Mouse (Mus musculus) forebrain, embryonic 16.5 days (tissue): ENCODE data around the gene Mrpl37. TPM values are rescaled to one million over a fixed set of nuclear protein-coding genes. Genes with fewer than 3 reads are reported as not detected.

Experiments
- ATAC-seq: fragments of 200-750 bp; cut with Nextera tagmentation; 2 replicates; pipeline ENCODE4 v1.8.0; 2017; ENCODE audit warnings: mild to moderate bottlenecking, moderate library complexity
- H3K27ac ChIP-seq: fragments of 300-500 bp; sonication (generic); 2 replicates; pipeline ENCODE4 v1.5.1; 2014; ENCODE audit warnings: low read length, control low read depth
- H3K27me3 ChIP-seq: fragments of 300-500 bp; sonication (generic); replicated peaks from 2 replicates; pipeline ENCODE4 v1.6.1; 2014; ENCODE audit warnings: low read length; ENCODE audit not compliant: control insufficient read depth, insufficient read depth
- H3K36me3 ChIP-seq: fragments of 300-500 bp; sonication (generic); 2 replicates; pipeline ENCODE4 v1.6.1; 2014; ENCODE audit not compliant: control insufficient read depth, insufficient read depth
- H3K4me1 ChIP-seq: fragments of 300-500 bp; sonication (generic); replicated peaks from 2 replicates; pipeline ENCODE4 v1.6.1; 2014; ENCODE audit warnings: low read length; ENCODE audit not compliant: control insufficient read depth, insufficient read depth
- H3K4me2 ChIP-seq: fragments of 300-500 bp; sonication (generic); 2 replicates; pipeline ENCODE4 v1.6.1; 2014; ENCODE audit warnings: mild to moderate bottlenecking, low read length, control low read depth
- H3K4me3 ChIP-seq: fragments of 300-500 bp; sonication (generic); replicated peaks from 2 replicates; pipeline ENCODE4 v1.5.1; 2014; ENCODE audit warnings: mild to moderate bottlenecking, low read length, control low read depth
- H3K9ac ChIP-seq: fragments of 300-500 bp; sonication (generic); replicated peaks from 2 replicates; pipeline ENCODE4 v1.6.1; 2014; ENCODE audit warnings: low read depth, low read length, control low read depth
- H3K9me3 ChIP-seq: fragments of 300-500 bp; sonication (generic); 2 replicates; pipeline ENCODE4 v1.6.1; 2016; ENCODE audit warnings: low read length; ENCODE audit not compliant: control insufficient read depth
- WGBS: fragments of 180-500 bp; shearing (Covaris S2); extraction: QIAGEN DNeasy Blood & Tissue Kit; methylation state at CpG from one replicate; pipeline ENCODE4 v1.1.7; 2014; 5-methylcytosine and 5-hydroxymethylcytosine counted together
- polyA plus RNA-seq: library from polyadenylated mRNA; unstranded; fragments of >200 nt; fragmentation: Nextera tagmentation; extraction: Ambion mirVana; gene quantifications from 2 replicates; pipeline ENCODE4 v1.2.1, GENCODE M21; 2015

Mrpl37 gene
- polyA plus RNA-seq, 1 experiment from 2014 or later = 90.5 TPM

DNA sequence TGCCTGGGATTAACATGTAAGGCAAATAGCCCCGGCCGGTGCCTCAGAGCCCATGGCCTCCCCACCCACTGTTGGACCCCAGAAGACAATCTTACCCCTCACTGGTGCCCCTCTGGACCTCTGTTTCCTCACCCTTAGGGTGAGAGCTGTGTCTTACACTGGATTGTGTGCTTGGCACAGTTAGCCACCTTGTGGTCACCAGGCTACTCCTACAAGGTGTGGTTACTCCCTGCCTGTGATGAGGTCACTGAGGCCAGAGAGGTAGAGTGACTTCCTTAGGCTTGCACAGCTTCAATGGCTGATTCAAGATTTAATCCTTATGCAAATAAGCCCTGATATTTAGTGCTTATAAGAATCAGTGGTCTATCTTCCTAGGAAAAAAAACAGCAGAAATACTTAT lies 29.7 kb downstream of the Mrpl37 start:
- ATAC-seq = no peak
- Histone ChIP-seq H3K4me3 (no peak overlapping the region), H3K9ac (no peak overlapping the region), H3K27ac (no peak overlapping the region), H3K4me1 (0 out of 2 replicates have a peak, but pooled peaks cover 2% of the 10 kb centered on the region), H3K27me3 (no peaks in the 10 kb centered on the region), H3K4me2 (no peak overlapping the region), H3K9me3 (no peaks in the 10 kb centered on the region), H3K36me3 (peaks cover 8% of the 10 kb centered on the region)
- WGBS = 96% methylated on average over 2 of the region's 2 CpGs

GRCm38 (mm10) chr4:107035689-107036088 lies 31.0 kb downstream of the Mrpl37 start:
- 0 out of 2 replicates have a peak, but pooled peaks cover 2% of the 10 kb centered on the region for H3K4me1 ChIP-seq
- H3K4me3 ChIP-seq = no peak overlapping the region
- H3K4me2 ChIP-seq = no peak overlapping the region
- H3K9me3 ChIP-seq = no peaks in the 10 kb centered on the region
- no peak overlapping the region for H3K27ac ChIP-seq
- H3K27me3 ChIP-seq = no peaks in the 10 kb centered on the region
- ATAC-seq = no peak
- no peaks in the 10 kb centered on the region; the same call in 1 of the 2 replicates for H3K36me3 ChIP-seq
- no peak overlapping the region for H3K9ac ChIP-seq
- 94% methylated on average over 4 of the region's 4 CpGs for WGBS

DNA sequence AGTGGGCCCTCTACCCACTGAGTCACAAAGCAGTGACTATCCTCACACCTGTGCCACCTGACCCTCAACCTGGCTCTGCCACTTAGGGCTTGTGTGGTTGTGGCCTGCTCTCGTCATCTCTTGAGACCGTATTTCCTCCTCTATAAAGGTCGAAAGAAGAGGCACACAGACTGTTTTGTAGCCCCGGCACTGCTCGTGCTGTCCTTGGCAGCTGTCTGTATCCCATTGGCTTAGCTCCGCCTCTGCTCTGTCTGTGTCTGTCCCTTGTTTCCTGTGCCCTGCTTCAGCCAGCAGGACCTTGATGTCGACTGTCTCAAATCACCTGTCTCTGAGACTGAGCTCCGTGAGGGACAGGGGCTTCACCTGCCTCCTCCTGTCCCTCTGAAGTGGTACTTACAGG lies 40.2 kb downstream of the Mrpl37 start:
- Histone ChIP-seq H3K27ac (no peak overlapping the region), H3K27me3 (no peaks in the 10 kb centered on the region), H3K9ac (no peak overlapping the region), H3K9me3 (no peaks in the 10 kb centered on the region), H3K4me2 (no peak overlapping the region), H3K36me3 (no peaks in the 10 kb centered on the region), H3K4me3 (no peak overlapping the region), H3K4me1 (peaks cover 10% of the 10 kb centered on the region)
- WGBS = 63% methylated on average over 8 of the region's 8 CpGs
- no peak for ATAC-seq

GRCm38 (mm10) chr4:107025369-107025768 lies 41.3 kb downstream of the Mrpl37 start:
- no peaks in the 10 kb centered on the region for H3K27me3 ChIP-seq
- H3K9me3 ChIP-seq = no peaks in the 10 kb centered on the region
- no peaks in the 10 kb centered on the region for H3K36me3 ChIP-seq
- H3K9ac ChIP-seq = no peak overlapping the region
- H3K4me2 ChIP-seq = no peak overlapping the region
- peak; percentile 57 for ATAC-seq
- H3K4me1 ChIP-seq = peaks cover 10% of the 10 kb centered on the region
- no peak overlapping the region for H3K27ac ChIP-seq
- 6% methylated on average over 5 of the region's 5 CpGs for WGBS
- no peak overlapping the region for H3K4me3 ChIP-seq

DNA sequence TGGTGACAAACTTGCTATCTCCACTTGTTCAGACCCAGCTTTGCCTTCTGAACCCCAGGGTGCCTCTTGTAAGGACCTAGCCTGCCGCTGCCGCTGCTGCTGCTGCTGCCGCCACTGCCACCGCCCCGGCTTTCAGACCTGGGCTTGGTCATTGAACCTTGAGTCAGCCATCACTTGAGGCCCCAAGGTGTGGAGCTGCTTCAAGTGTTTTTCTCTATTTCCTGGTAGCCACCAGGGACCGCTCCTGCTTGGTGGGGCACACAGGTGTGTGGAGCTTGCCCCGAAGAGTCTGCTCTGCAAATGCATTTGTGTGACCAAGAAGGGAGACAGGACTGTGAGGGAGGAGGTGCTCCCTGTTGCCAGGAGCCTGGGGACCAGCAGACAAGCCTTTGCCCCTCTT lies 41.8 kb downstream of the Mrpl37 start:
- Histone ChIP-seq H3K27ac (no peak overlapping the region), H3K4me3 (no peak overlapping the region), H3K4me2 (no peak overlapping the region), H3K9me3 (no peaks in the 10 kb centered on the region), H3K36me3 (no peaks in the 10 kb centered on the region), H3K27me3 (no peaks in the 10 kb centered on the region), H3K4me1 (peaks cover 12% of the 10 kb centered on the region), H3K9ac (no peak overlapping the region)
- WGBS = 58% methylated on average over 7 of the region's 7 CpGs
- peak; percentile 8; the same call in 1 of the 2 replicates for ATAC-seq

DNA sequence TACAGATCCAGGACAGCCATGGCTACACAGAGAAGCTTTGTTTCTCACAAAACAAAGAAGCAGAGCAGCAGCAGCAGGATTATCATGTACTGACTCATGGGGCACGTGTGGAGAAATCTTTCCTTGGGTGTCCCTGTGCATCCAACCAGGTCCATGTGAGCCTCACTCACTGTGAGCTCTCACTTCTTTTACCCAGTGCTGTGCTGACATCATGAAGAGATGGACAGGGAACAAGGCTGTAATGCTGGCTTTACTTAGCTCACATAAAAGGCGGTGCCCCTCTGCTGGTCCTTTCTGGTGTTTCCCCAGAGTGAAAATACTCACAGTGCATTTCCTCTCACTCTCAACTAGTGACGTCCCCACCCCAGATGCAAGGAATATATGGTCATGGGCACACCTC lies 45.2 kb downstream of the Mrpl37 start:
- Histone ChIP-seq H3K4me1 (peaks cover 34% of the 10 kb centered on the region), H3K9ac (no peak overlapping the region), H3K4me3 (no peak overlapping the region), H3K27me3 (no peaks in the 10 kb centered on the region), H3K27ac (no peak overlapping the region), H3K9me3 (no peaks in the 10 kb centered on the region), H3K4me2 (no peak overlapping the region), H3K36me3 (no peaks in the 10 kb centered on the region)
- ATAC-seq = no peak
- WGBS = 65% methylated on average over 3 of the region's 3 CpGs

- Histone ChIP-seq H3K4me3 (no peak overlapping the region), H3K9me3 (no peaks in the 10 kb centered on the region), H3K9ac (no peak overlapping the region), H3K27ac (no peak overlapping the region), H3K36me3 (no peaks in the 10 kb centered on the region), H3K4me1 (peaks cover 43% of the 10 kb centered on the region), H3K27me3 (no peaks in the 10 kb centered on the region), H3K4me2 (no peak overlapping the region)
- 74% methylated on average over 5 of the region's 5 CpGs for WGBS
- no peak for ATAC-seq
These were observed 46.2 kb downstream of the Mrpl37 start for GRCm38 (mm10) chr4:107020287-107021000.

DNA sequence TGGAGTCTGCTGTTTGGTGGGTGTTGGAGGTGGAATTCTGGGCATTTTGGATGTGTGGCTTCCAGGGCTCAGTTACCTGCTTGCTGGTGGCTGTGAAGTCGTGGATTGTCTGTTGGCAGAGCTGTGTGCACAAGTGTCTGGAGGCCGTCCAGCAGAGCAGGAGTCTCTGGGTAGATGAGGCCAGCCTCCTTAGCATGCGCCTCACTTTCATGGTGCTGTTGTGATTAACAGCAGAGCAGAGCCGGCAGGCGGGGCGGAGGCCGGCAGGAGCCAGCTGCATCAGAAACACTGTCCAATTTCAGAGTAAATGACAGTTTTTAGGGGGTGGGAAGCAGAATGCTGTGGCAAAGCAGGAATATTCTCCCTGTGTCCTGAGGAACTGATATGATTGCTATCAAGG lies 47.6 kb downstream of the Mrpl37 start:
- Histone ChIP-seq H3K4me1 (peaks cover 35% of the 10 kb centered on the region), H3K36me3 (no peaks in the 10 kb centered on the region), H3K9me3 (no peaks in the 10 kb centered on the region), H3K4me2 (no peak overlapping the region), H3K4me3 (no peak overlapping the region), H3K27me3 (no peaks in the 10 kb centered on the region), H3K27ac (no peak overlapping the region), H3K9ac (no peak overlapping the region)
- 10% methylated on average over 7 of the region's 7 CpGs for WGBS
- peak; percentile 47 for ATAC-seq

DNA sequence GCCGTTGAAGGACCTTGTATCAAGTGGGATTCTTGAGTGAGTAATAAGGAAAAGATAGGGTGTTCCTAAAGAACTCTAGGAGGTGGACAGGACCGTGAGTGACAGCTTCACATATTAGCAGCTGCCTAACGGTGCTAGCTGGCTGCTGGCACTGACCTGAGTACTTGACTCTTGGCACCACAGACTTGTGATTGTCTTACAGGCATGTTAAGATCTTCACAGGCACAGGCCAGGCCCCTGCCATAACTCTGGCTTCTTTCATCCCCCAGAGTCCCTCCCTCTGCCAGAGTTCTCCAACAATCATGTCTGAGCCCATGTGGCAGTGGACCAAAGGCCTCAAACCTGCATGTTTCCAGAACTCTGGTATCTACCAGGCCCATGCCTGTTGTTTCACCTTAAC lies 48.1 kb downstream of the Mrpl37 start:
- no peaks in the 10 kb centered on the region for H3K9me3 ChIP-seq
- H3K4me1 ChIP-seq = peaks cover 35% of the 10 kb centered on the region
- H3K36me3 ChIP-seq = no peaks in the 10 kb centered on the region
- H3K4me3 ChIP-seq = no peak overlapping the region
- no peak overlapping the region for H3K27ac ChIP-seq
- H3K9ac ChIP-seq = no peak overlapping the region
- 49% methylated on average over 3 of the region's 3 CpGs for WGBS
- no peaks in the 10 kb centered on the region for H3K27me3 ChIP-seq
- no peak overlapping the region for H3K4me2 ChIP-seq
- no peak for ATAC-seq

- Histone ChIP-seq H3K4me1 (peaks cover 35% of the 10 kb centered on the region), H3K9me3 (no peaks in the 10 kb centered on the region), H3K27ac (no peak overlapping the region), H3K9ac (no peak overlapping the region), H3K4me2 (no peak overlapping the region), H3K4me3 (no peak overlapping the region), H3K27me3 (no peaks in the 10 kb centered on the region), H3K36me3 (no peaks in the 10 kb centered on the region)
- ATAC-seq = no peak
These were observed 49.4 kb downstream of the Mrpl37 start for GRCm38 (mm10) chr4:107017257-107017656.
